ENCODE assay signal across 10 mouse cellular contexts in genomic region chr2:181039356-181039680, GRCm38 (mm10). TPM values are rescaled to one million over a fixed set of nuclear protein-coding genes. Genes with fewer than 3 reads are reported as not detected.
A peak's percentile ranks its signal among the peaks of the same experiment; 100 is the strongest.
DNase-seq lines count a peak whose midpoint lies in the region; ATAC-seq and TF ChIP-seq lines count a peak whose summit lies in the region.
"Had no signal": no experiment of that assay in that cellular context is flagged by ENCODE, and none has a peak within 500 bp of the region (broad histone marks: within the 10 kb centered on the region; RNA-seq: fewer than 3 reads in every experiment).

No protein-coding gene starts in this region.

- 1% methylated on average over 15 of the region's 16 CpGs for WGBS in heart, embryonic 10.5 days
- WGBS in liver, embryonic 16.5 days (ENCODE audit: insufficient replicate concordance) = 2% methylated on average over 16 of the region's 16 CpGs

- no peak for TF ChIP-seq CTCF in E14TG2a.4 (conservative IDR thresholded peaks at IDR 0.05; ENCODE audit: low read length)

- H3K27ac ChIP-seq in heart, embryonic 10.5 days = peak overlapping the region; percentile 56; the same call in 1 of the 2 replicates
- no peak overlapping the region for H3K27ac ChIP-seq in liver, embryonic 16.5 days (ENCODE audit: low read length)
- H3K27ac ChIP-seq: macrophage had no signal

- ATAC-seq in granulocyte monocyte progenitor cell, adult 5-6 weeks (replicated peaks; ENCODE audit: poor library complexity, severe bottlenecking) = 0 out of 2 replicates have a peak, but pooled peaks have one; percentile 12
- no peak for ATAC-seq in liver, embryonic 16.5 days (ENCODE audit: low read depth)

- no peaks in the 10 kb centered on the region for H3K9me3 ChIP-seq in heart, embryonic 10.5 days
- no peaks in the 10 kb centered on the region for H3K9me3 ChIP-seq in E14TG2a.4 (ENCODE audit: low read length)
- no peaks in the 10 kb centered on the region for H3K9me3 ChIP-seq in liver, embryonic 16.5 days (replicated peaks; ENCODE audit: control insufficient read depth, low read length)

- H3K9ac ChIP-seq in liver, embryonic 16.5 days (ENCODE audit: low read depth, low read length) = no peak overlapping the region

- peaks cover 100% of the 10 kb centered on the region for H3K27me3 ChIP-seq in heart, embryonic 10.5 days (ENCODE audit: insufficient read depth, poor library complexity, severe bottlenecking)
- H3K27me3 ChIP-seq in E14TG2a.4 (ENCODE audit: insufficient read depth, low read length) = peaks cover 86% of the 10 kb centered on the region
- peaks cover 47% of the 10 kb centered on the region for H3K27me3 ChIP-seq in liver, embryonic 16.5 days (ENCODE audit: control insufficient read depth, insufficient read depth, low read depth, low read length)

- H3K4me3 ChIP-seq in heart, embryonic 10.5 days = peak overlapping the region; percentile 71
- peak overlapping the region; percentile 81 for H3K4me3 ChIP-seq in E14TG2a.4 (replicated peaks; ENCODE audit: low read length)
- H3K4me3 ChIP-seq in liver, embryonic 16.5 days (ENCODE audit: low read depth, low read length) = peak overlapping the region; percentile 47

- DNase-seq in heart, embryonic 10.5 days (ENCODE audit: low spot score) = no peak
- no peak for DNase-seq in heart, adult 18-20 months
- no peak for DNase-seq in thymus, postnatal 4 days
- no peak for DNase-seq in right cerebral cortex, postnatal 10 days (ENCODE audit: low spot score in 2 of 2)
- no peak for DNase-seq in cerebellum, adult 8-10 months
- DNase-seq: adrenal gland, adult 8-10 months had no signal

- H3K4me1 ChIP-seq in heart, embryonic 10.5 days = peaks cover 32% of the 10 kb centered on the region
- H3K4me1 ChIP-seq in E14TG2a.4 (replicated peaks; ENCODE audit: low read depth, low read length) = peaks cover 50% of the 10 kb centered on the region
- H3K4me1 ChIP-seq in liver, embryonic 16.5 days (ENCODE audit: control insufficient read depth, low read depth, low read length) = no peaks in the 10 kb centered on the region

- no peaks in the 10 kb centered on the region for H3K36me3 ChIP-seq in heart, embryonic 10.5 days
- no peaks in the 10 kb centered on the region for H3K36me3 ChIP-seq in E14TG2a.4 (ENCODE audit: insufficient read depth, low read length)
- H3K36me3 ChIP-seq in liver, embryonic 16.5 days (ENCODE audit: control insufficient read depth, insufficient read depth) = no peaks in the 10 kb centered on the region

- peak overlapping the region; percentile 61 for H3K4me2 ChIP-seq in liver, embryonic 16.5 days (ENCODE audit: low read depth, low read length)

RNA-seq across cellular contexts. Expression of gene Chrna4, which starts 4.0 kb away (rescaled TPM):
- 0.17 and 1.3 TPM in 2 replicates for polyA plus RNA-seq in heart, embryonic 10.5 days (2016; fragmentation: Nextera tagmentation; extraction: Ambion mirVana)
- not detected for total RNA-seq in heart, adult 18-20 months (2021)
- total RNA-seq in granulocyte monocyte progenitor cell, adult 5-6 weeks (2014; fragmentation: Nextera tagmentation) = not detected in 2 replicates
- total RNA-seq in granulocyte monocyte progenitor cell, adult 5-6 weeks (2017) = not detected in 2 replicates
- polyA plus RNA-seq in liver, embryonic 16.5 days (2015; fragmentation: Nextera tagmentation; extraction: Ambion mirVana) = 0.79 and 1.4 TPM in 2 replicates
- polyA plus RNA-seq: macrophage had no signal

RNA-seq across cellular contexts. Expression of gene Col20a1, which starts 53.0 kb away (rescaled TPM):
- polyA plus RNA-seq in heart, embryonic 10.5 days (2016; fragmentation: Nextera tagmentation; extraction: Ambion mirVana) = 0.11 and 0.20 TPM in 2 replicates
- total RNA-seq in heart, adult 18-20 months (2021) = under 1 TPM; 0.37 to 0.46 TPM
- total RNA-seq in granulocyte monocyte progenitor cell, adult 5-6 weeks (2014; fragmentation: Nextera tagmentation) = 1.6 TPM in 1 of 2 replicates, not detected in the other
- total RNA-seq in granulocyte monocyte progenitor cell, adult 5-6 weeks (2017) = 0.04 TPM in 1 of 2 replicates, not detected in the other
- 0.04 and 0.09 TPM in 2 replicates for polyA plus RNA-seq in liver, embryonic 16.5 days (2015; fragmentation: Nextera tagmentation; extraction: Ambion mirVana)
